Mouse (Mus musculus) liver, adult 2 months (tissue): ENCODE measurements around the gene Med25.

Experiments used
- CTCF ChIP-seq: fragments of 200-500 bp; IDR thresholded peaks from 2 replicates; pipeline ENCODE4 v1.5.1; 2011; ENCODE audit warnings: low read depth, low read length, control low read depth
- POLR2A ChIP-seq: fragments of 200-500 bp; IDR thresholded peaks from 2 replicates; pipeline ENCODE4 v1.6.1; 2011; ENCODE audit warnings: low read length, control low read depth; ENCODE audit not compliant: insufficient read depth; ENCODE audit errors: extremely low read depth

DNA sequence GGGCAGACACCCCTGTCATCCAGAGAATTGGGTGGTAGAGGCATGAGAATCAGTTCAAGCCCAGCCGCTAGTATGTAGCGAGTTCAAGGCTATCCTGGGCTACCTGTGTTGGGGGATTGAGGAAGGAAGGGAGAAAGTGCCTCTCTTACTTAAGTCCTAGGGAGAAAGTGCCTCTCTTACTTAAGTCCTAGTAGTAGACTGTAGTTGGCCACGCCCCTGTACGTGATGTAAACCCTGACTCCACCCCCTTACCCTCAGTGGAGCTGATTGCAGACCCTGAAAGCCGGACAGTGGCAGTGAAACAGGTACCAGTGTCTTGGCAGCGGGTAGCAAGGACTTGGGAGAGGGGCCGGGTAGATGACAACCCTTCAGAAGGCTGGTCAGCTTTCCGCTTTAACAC lies 34.6 kb downstream of the Med25 start:
- TF ChIP-seq CTCF (no peak), POLR2A (no peak)
